Mouse (Mus musculus): ENCODE data around the gene Wnk2. TPM values are rescaled to one million over a fixed set of nuclear protein-coding genes. Genes with fewer than 3 reads are reported as not detected.

Gene Wnk2
- polyA plus RNA-seq, 1 experiment from 2014 or later: 5.1 TPM

- no peak overlapping the region for H3K4me3 ChIP-seq (ENCODE audit: low read depth, low read length)
- ATAC-seq (replicated peaks; ENCODE audit: low FRiP score, low TSS enrichment, low read depth) (no peak), DNase-seq (ENCODE audit: low spot score) (no peak)
- H3K27ac ChIP-seq (ENCODE audit: low read depth): no peak overlapping the region
- H3K4me1 ChIP-seq (replicated peaks; ENCODE audit: control insufficient read depth, insufficient read depth, low read length): peaks cover 5% of the 10 kb centered on the region; the same call in 1 of the 2 replicates
- no peaks in the 10 kb centered on the region for H3K36me3 ChIP-seq (ENCODE audit: control insufficient read depth, insufficient read depth, low read length)
- 69% methylated on average over 4 of the region's 4 CpGs for WGBS
- no peaks in the 10 kb centered on the region for H3K27me3 ChIP-seq (replicated peaks; ENCODE audit: control insufficient read depth, insufficient read depth, low read length)
- H3K9ac ChIP-seq (ENCODE audit: low read length): no peak overlapping the region
- no peak overlapping the region for H3K4me2 ChIP-seq (ENCODE audit: low read length)
- no peaks in the 10 kb centered on the region for H3K9me3 ChIP-seq (ENCODE audit: control insufficient read depth, low read length)
Observed at GRCm38 (mm10) chr13:49156645-49157044, 8.8 kb upstream of the Wnk2 start.

DNA sequence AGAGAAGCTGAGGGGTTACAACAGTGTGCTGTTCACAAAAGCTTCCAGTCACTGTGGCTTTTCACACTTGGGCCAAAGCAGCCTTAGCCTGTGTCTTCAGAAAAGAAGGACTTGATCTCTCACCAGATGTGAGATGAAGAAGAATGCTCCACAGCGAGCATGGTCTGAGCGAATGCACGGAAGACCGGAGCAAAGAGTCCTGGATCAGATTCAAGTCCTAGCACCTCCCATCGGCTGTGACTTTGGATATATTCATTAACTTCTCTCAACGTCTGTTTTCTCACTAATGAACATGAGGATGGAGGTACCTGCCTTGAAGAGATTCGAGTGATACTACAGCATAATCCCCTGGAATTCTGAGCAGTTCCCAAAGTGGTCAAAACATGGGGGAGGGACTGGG, 6.8 kb upstream of the Wnk2 start:
- DNase-seq (ENCODE audit: low spot score) (no peak), ATAC-seq (replicated peaks; ENCODE audit: low FRiP score, low TSS enrichment, low read depth) (no peak)
- Histone ChIP-seq H3K4me3 (ENCODE audit: low read depth, low read length) (no peak overlapping the region), H3K9me3 (ENCODE audit: control insufficient read depth, low read length) (no peaks in the 10 kb centered on the region), H3K27ac (ENCODE audit: low read depth) (no peak overlapping the region), H3K36me3 (ENCODE audit: control insufficient read depth, insufficient read depth, low read length) (no peaks in the 10 kb centered on the region), H3K27me3 (replicated peaks; ENCODE audit: control insufficient read depth, insufficient read depth, low read length) (no peaks in the 10 kb centered on the region), H3K4me2 (ENCODE audit: low read length) (no peak overlapping the region), H3K4me1 (replicated peaks; ENCODE audit: control insufficient read depth, insufficient read depth, low read length) (peaks cover 5% of the 10 kb centered on the region; the same call in 1 of the 2 replicates), H3K9ac (ENCODE audit: low read length) (no peak overlapping the region)
- WGBS: 50% methylated on average over 7 of the region's 7 CpGs

DNA sequence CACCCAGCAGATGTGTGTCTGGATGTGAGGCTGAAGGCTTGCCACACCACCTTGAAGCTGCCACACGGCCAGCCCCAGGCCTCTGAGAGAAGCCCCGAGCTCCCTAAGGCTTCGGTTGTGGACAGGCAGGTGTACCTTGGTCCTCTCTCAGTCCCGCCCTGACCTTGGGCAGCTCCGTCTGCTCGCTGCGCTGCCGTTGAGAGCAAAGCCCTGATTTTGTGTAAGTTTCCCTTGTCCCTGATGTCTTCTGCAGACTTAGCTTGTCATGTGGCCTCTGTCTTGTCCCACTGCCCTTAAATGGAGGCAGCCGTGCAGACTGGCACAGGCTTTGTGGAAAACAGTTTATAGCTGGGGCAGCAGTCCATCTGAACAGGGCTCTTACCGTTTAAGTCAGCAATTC, 6.2 kb upstream of the Wnk2 start:
- no peaks in the 10 kb centered on the region for H3K9me3 ChIP-seq (ENCODE audit: control insufficient read depth, low read length)
- no peaks in the 10 kb centered on the region; the same call in 1 of the 2 replicates for H3K27me3 ChIP-seq (replicated peaks; ENCODE audit: control insufficient read depth, insufficient read depth, low read length)
- H3K4me1 ChIP-seq (replicated peaks; ENCODE audit: control insufficient read depth, insufficient read depth, low read length): peaks cover 5% of the 10 kb centered on the region; the same call in 1 of the 2 replicates
- H3K9ac ChIP-seq (ENCODE audit: low read length): no peak overlapping the region
- H3K27ac ChIP-seq (ENCODE audit: low read depth): no peak overlapping the region
- H3K36me3 ChIP-seq (ENCODE audit: control insufficient read depth, insufficient read depth, low read length): no peaks in the 10 kb centered on the region
- no peak overlapping the region for H3K4me3 ChIP-seq (ENCODE audit: low read depth, low read length)
- DNase-seq (ENCODE audit: low spot score) (no peak), ATAC-seq (replicated peaks; ENCODE audit: low FRiP score, low TSS enrichment, low read depth) (no peak)
- 70% methylated on average over 10 of the region's 10 CpGs for WGBS
- H3K4me2 ChIP-seq (ENCODE audit: low read length): no peak overlapping the region

DNA sequence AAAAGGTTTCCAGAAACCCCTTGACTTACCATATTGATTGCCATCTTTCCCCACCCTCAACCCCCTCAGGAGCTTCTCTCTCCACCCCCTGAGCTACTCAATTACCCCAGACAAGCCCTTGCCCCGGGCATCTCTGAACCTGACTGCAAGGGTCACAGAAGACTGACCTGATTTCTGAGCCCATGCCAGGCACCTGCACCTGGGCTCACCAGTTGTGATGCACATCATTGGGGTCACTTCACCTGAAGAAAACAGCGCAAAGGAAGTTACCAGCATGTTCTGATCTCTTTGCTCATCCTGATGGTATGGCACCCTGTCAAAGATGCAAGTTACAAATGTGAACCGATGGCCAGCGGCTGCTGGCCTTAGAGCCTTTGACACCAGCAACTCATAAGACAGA, 873 bp upstream of the Wnk2 start:
- Histone ChIP-seq H3K4me2 (ENCODE audit: low read length) (no peak overlapping the region), H3K9me3 (ENCODE audit: control insufficient read depth, low read length) (no peaks in the 10 kb centered on the region), H3K9ac (ENCODE audit: low read length) (no peak overlapping the region), H3K4me1 (replicated peaks; ENCODE audit: control insufficient read depth, insufficient read depth, low read length) (peaks cover 9% of the 10 kb centered on the region; the same call in 1 of the 2 replicates), H3K27me3 (replicated peaks; ENCODE audit: control insufficient read depth, insufficient read depth, low read length) (peaks cover 20% of the 10 kb centered on the region), H3K36me3 (ENCODE audit: control insufficient read depth, insufficient read depth, low read length) (no peaks in the 10 kb centered on the region), H3K27ac (ENCODE audit: low read depth) (no peak overlapping the region), H3K4me3 (ENCODE audit: low read depth, low read length) (no peak overlapping the region)
- WGBS: 83% methylated on average over 4 of the region's 4 CpGs
- DNase-seq (ENCODE audit: low spot score): no peak
- no peak for ATAC-seq (replicated peaks; ENCODE audit: low FRiP score, low TSS enrichment, low read depth)

DNA sequence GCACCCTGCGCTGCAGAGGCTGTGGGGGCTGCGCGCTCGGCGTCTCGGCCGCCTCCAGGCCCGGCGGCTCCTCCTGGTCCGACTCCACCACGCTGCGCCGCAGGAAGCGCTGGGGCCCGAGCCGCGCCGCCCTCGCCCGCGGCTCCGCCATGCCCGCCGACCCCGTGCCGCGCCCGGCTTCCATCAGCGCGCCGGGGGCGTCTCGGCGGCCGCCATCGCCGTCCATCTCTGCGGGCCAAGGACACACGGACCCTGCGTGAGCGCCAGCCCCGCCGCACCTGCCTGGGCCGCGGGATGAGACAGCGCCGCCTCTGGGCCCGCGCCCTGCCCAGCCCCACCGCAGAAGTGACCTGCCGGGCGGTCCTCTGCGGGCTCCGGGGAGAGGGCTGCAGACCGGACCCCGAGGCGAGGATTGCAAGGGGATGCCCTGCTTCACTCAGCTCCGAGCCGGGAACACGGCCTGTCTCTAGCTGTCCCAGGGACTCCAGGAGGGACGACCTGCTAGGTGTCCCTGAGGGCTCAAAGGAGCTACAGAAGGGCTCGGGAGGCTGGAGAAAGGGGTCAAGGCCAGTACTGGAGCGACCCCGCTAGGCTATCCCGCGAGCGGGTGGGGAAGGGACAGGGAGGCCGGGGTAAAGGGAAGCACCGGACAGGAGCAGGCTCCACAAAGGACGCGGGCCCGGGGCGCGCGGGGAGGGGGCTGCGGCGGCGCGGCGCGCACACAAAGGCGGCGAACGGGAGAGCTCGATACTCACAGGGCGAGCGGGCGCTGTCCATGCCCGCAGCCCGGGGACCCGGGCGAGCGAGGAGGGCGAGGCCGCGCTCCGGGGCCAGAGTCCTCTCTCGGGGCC, 582 bp downstream of the Wnk2 start:
- Histone ChIP-seq H3K9me3 (ENCODE audit: control insufficient read depth, low read length) (no peaks in the 10 kb centered on the region), H3K36me3 (ENCODE audit: control insufficient read depth, insufficient read depth, low read length) (no peaks in the 10 kb centered on the region), H3K4me2 (ENCODE audit: low read length) (peak overlapping the region; percentile 97), H3K27me3 (replicated peaks; ENCODE audit: control insufficient read depth, insufficient read depth, low read length) (peaks cover 20% of the 10 kb centered on the region), H3K9ac (ENCODE audit: low read length) (peak overlapping the region; percentile 62), H3K4me1 (replicated peaks; ENCODE audit: control insufficient read depth, insufficient read depth, low read length) (peaks cover 9% of the 10 kb centered on the region; the same call in 1 of the 2 replicates), H3K27ac (ENCODE audit: low read depth) (no peak overlapping the region), H3K4me3 (ENCODE audit: low read depth, low read length) (peak overlapping the region; percentile 71)
- WGBS: under 1% methylated on average over 72 of the region's 98 CpGs
- ATAC-seq (replicated peaks; ENCODE audit: low FRiP score, low TSS enrichment, low read depth) (peak; percentile 77), DNase-seq (ENCODE audit: low spot score) (peak; percentile 89)

GRCm38 (mm10) chr13:49146698-49147006, 1.2 kb downstream of the Wnk2 start:
- no peaks in the 10 kb centered on the region for H3K9me3 ChIP-seq (ENCODE audit: control insufficient read depth, low read length)
- peaks cover 20% of the 10 kb centered on the region for H3K27me3 ChIP-seq (replicated peaks; ENCODE audit: control insufficient read depth, insufficient read depth, low read length)
- peak overlapping the region; percentile 71 for H3K4me3 ChIP-seq (ENCODE audit: low read depth, low read length)
- peaks cover 9% of the 10 kb centered on the region; the same call in 1 of the 2 replicates for H3K4me1 ChIP-seq (replicated peaks; ENCODE audit: control insufficient read depth, insufficient read depth, low read length)
- ATAC-seq (replicated peaks; ENCODE audit: low FRiP score, low TSS enrichment, low read depth) (peak; percentile 9; the same call in 1 of the 2 replicates), DNase-seq (ENCODE audit: low spot score) (peak; percentile 66)
- H3K27ac ChIP-seq (ENCODE audit: low read depth): no peak overlapping the region
- H3K9ac ChIP-seq (ENCODE audit: low read length): peak overlapping the region; percentile 62
- H3K4me2 ChIP-seq (ENCODE audit: low read length): peak overlapping the region; percentile 97
- under 1% methylated on average over 44 of the region's 44 CpGs for WGBS
- no peaks in the 10 kb centered on the region for H3K36me3 ChIP-seq (ENCODE audit: control insufficient read depth, insufficient read depth, low read length)

- peak overlapping the region; percentile 62; the same call in 1 of the 2 replicates for H3K9ac ChIP-seq (ENCODE audit: low read length)
- no peak for ATAC-seq (replicated peaks; ENCODE audit: low FRiP score, low TSS enrichment, low read depth)
- peak overlapping the region; percentile 97 for H3K4me2 ChIP-seq (ENCODE audit: low read length)
- DNase-seq (ENCODE audit: low spot score): no peak
- H3K27ac ChIP-seq (ENCODE audit: low read depth): no peak overlapping the region
- no peaks in the 10 kb centered on the region for H3K9me3 ChIP-seq (ENCODE audit: control insufficient read depth, low read length)
- peaks cover 20% of the 10 kb centered on the region for H3K27me3 ChIP-seq (replicated peaks; ENCODE audit: control insufficient read depth, insufficient read depth, low read length)
- H3K4me3 ChIP-seq (ENCODE audit: low read depth, low read length): peak overlapping the region; percentile 71
- H3K36me3 ChIP-seq (ENCODE audit: control insufficient read depth, insufficient read depth, low read length): no peaks in the 10 kb centered on the region
- 28% methylated on average over 17 of the region's 17 CpGs for WGBS
- peaks cover 9% of the 10 kb centered on the region; the same call in 1 of the 2 replicates for H3K4me1 ChIP-seq (replicated peaks; ENCODE audit: control insufficient read depth, insufficient read depth, low read length)
Observed at GRCm38 (mm10) chr13:49146040-49146697, 1.6 kb downstream of the Wnk2 start.

DNA sequence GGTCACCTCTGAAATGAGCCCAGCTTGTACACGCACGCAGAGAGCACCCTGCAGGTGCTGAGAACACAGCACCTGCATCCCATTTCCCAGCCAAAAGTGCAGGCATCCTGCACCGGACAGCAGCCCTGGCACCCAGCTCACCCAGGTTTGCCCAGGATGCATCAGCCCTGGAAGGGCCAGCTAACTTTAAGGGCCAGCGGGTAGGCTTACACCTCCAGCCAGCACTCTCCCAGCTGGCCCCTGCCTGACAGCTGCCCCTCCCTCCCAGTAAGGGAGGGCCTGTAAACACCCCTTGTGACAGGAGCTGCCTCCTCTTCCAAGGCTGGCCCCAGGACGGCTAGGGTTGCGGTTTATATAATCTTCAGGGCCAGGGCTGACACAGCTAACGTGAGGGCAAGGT, 2.4 kb downstream of the Wnk2 start:
- ATAC-seq (replicated peaks; ENCODE audit: low FRiP score, low TSS enrichment, low read depth): no peak
- no peak for DNase-seq (ENCODE audit: low spot score)
- no peak overlapping the region for H3K27ac ChIP-seq (ENCODE audit: low read depth)
- no peak overlapping the region for H3K4me2 ChIP-seq (ENCODE audit: low read length)
- H3K27me3 ChIP-seq (replicated peaks; ENCODE audit: control insufficient read depth, insufficient read depth, low read length): peaks cover 20% of the 10 kb centered on the region
- WGBS: 47% methylated on average over 7 of the region's 7 CpGs
- no peaks in the 10 kb centered on the region for H3K9me3 ChIP-seq (ENCODE audit: control insufficient read depth, low read length)
- no peaks in the 10 kb centered on the region for H3K36me3 ChIP-seq (ENCODE audit: control insufficient read depth, insufficient read depth, low read length)
- peaks cover 11% of the 10 kb centered on the region; the same call in 1 of the 2 replicates for H3K4me1 ChIP-seq (replicated peaks; ENCODE audit: control insufficient read depth, insufficient read depth, low read length)
- H3K9ac ChIP-seq (ENCODE audit: low read length): no peak overlapping the region
- no peak overlapping the region for H3K4me3 ChIP-seq (ENCODE audit: low read depth, low read length)
